Mouse (Mus musculus) ES-E14 (cell line): ENCODE measurements around the gene Pik3r6. TPM values are rescaled to one million over a fixed set of nuclear protein-coding genes. Genes with fewer than 3 reads are reported as not detected.

Source experiments
- DNase-seq: peaks from one replicate; pipeline ENCODE4 v3.0.0-alpha.2; 2013; ENCODE audit warnings: low read depth, low spot score
- H3K27ac ChIP-seq: 2 replicates; pipeline ENCODE4 v1.5.1; 2012; ENCODE audit warnings: low read depth, mild to moderate bottlenecking, low read length, moderate library complexity, mixed read lengths; ENCODE audit not compliant: poor library complexity, insufficient read depth, severe bottlenecking
- H3K36me3 ChIP-seq: 2 replicates; pipeline ENCODE4 v1.6.1; 2012; ENCODE audit warnings: mild to moderate bottlenecking, low read length, moderate library complexity, mixed read lengths; ENCODE audit not compliant: control insufficient read depth, poor library complexity, insufficient read depth, severe bottlenecking
- H3K4me1 ChIP-seq, 2 experiments: fragments of 150-350 bp in 1 of 2; sonication (generic) in 1 of 2; 2 replicates each; pipeline ENCODE4 v1.6.1; 2012; ENCODE audit warnings: low read length in 2 of 2, mild to moderate bottlenecking in 1 of 2, mixed read lengths in 1 of 2; ENCODE audit not compliant: control insufficient read depth in 2 of 2, insufficient read depth in 2 of 2, poor library complexity in 1 of 2
- H3K4me3 ChIP-seq, 2 experiments: fragments of 150-350 bp in 1 of 2; sonication (generic) in 1 of 2; 2 replicates each; pipeline ENCODE4 v1.5.1; 2012; ENCODE audit warnings: low read length in 2 of 2, low read depth in 1 of 2, mild to moderate bottlenecking in 1 of 2, mixed read lengths in 1 of 2; ENCODE audit not compliant: insufficient read depth in 1 of 2, poor library complexity in 1 of 2, severe bottlenecking in 1 of 2
- H3K9ac ChIP-seq: 2 replicates; pipeline ENCODE4 v1.6.1; 2012; ENCODE audit warnings: low read depth, mild to moderate bottlenecking, low read length, mixed read lengths; ENCODE audit not compliant: poor library complexity, insufficient read depth, severe bottlenecking
- H3K9me3 ChIP-seq: fragments of 150-350 bp; sonication (generic); 2 replicates; pipeline ENCODE4 v1.6.1; 2012; ENCODE audit warnings: low read depth, mild to moderate bottlenecking, low read length; ENCODE audit not compliant: control insufficient read depth, insufficient read depth
- CHD2 ChIP-seq: IDR thresholded peaks from 2 replicates; pipeline ENCODE4 v1.6.1; 2014; ENCODE audit warnings: mild to moderate bottlenecking, low read depth, low read length, inconsistent platforms
- HCFC1 ChIP-seq: IDR thresholded peaks from 2 replicates; pipeline ENCODE4 v1.6.1; 2012; ENCODE audit warnings: low read length, inconsistent platforms, borderline replicate concordance; ENCODE audit not compliant: insufficient read depth
- MAFK ChIP-seq: IDR thresholded peaks from 2 replicates; pipeline ENCODE4 v1.6.1; 2014; ENCODE audit warnings: mild to moderate bottlenecking, low read depth, low read length, inconsistent platforms; ENCODE audit not compliant: insufficient read depth
- ZC3H11A ChIP-seq: IDR thresholded peaks from 2 replicates; pipeline ENCODE4 v1.6.1; 2012; ENCODE audit warnings: low read depth, mild to moderate bottlenecking, inconsistent platforms, low read length, borderline replicate concordance
- ZNF384 ChIP-seq: IDR thresholded peaks from 2 replicates; pipeline ENCODE4 v1.6.1; 2012; ENCODE audit warnings: low read depth, low read length, inconsistent platforms
- in situ Hi-C, 2 experiments: fragments of 600-800 bp; cut with MboI; formaldehyde crosslinking; loops; one replicate each; pipeline ENCODE4 v1.15.1; 2025; ENCODE audit warnings: low sequenced_read_pairs in 2 of 2, inconsistent platforms in 1 of 2; ENCODE audit not compliant: unreplicated experiment in 2 of 2
- total RNA-seq: library from RNA; depleted of rRNA; stranded (reverse); fragments of 300-350 nt; gene quantifications from 2 replicates; pipeline ENCODE4 v1.2.3, GENCODE M21; 2012

Gene Pik3r6
- total RNA-seq, 1 experiment, result 0.40 TPM

DNA sequence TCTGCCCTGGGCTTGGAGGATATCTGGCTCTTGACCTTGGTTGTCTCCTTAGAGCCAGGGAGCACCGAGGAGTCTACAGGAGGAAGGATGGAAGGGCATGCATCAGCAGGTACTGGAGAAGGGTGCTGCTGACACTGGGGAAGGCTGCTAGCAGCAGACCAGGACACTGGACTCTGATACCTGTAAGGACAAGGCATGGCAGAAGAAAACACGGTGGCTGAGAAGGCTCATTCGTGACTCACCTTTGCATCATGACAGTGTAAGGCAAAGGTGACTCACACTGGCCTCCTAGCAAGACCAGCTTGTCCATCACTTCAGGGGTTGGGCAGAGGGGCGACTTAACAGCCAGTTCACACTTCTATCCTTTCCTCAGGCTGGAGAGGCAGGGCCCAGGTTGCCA, 33.9 kb upstream of the Pik3r6 start:
- no peaks in the 10 kb centered on the region for H3K4me1 ChIP-seq
- no peaks in the 10 kb centered on the region for H3K36me3 ChIP-seq
- no peak for DNase-seq
- H3K4me3 ChIP-seq, result no peak overlapping the region
- TF ChIP-seq ZC3H11A, result no peak
- TF ChIP-seq MAFK, result no peak
- TF ChIP-seq CHD2, result no peak
- no peak for TF ChIP-seq ZNF384
- no peak for TF ChIP-seq HCFC1
- no peaks in the 10 kb centered on the region for H3K9me3 ChIP-seq
- in situ Hi-C loops, result no loop called here
- H3K27ac ChIP-seq, result no peak overlapping the region
- H3K9ac ChIP-seq, result no peak overlapping the region

DNA sequence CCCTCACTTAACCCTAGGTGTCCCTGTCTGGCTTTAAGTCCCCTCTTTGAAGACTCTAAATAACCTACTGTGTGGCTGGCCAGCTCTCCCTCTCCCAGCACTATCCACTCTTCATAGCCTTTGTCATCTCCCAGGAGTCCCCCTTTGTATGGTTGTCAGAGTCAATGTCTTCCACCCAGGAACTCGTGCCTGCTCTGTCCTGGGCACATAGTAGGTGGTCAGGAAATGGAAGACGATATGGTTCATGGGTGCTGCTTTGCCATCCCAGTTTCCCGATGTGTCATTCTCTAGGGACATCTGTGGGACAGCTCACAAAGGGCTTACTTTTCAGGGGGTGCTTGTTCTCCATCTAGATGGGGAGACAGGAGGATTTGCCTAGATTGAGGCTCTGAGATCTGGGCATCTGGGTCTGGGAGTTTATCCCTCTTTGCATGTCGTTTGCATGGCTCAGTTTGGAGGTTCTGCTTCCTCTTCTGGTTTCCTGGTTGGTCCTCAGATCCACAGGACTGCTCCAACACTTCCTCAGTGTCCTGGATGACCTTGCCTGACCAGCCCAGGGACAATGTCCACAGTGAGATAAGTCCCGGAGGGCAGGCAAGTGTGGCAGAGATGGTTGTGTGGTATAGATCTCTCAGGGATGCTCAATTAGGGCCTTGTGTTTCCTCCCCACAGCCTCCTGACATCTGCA, 30.5 kb upstream of the Pik3r6 start:
- no peak for DNase-seq
- Histone ChIP-seq H3K4me1 (no peaks in the 10 kb centered on the region), H3K36me3 (no peaks in the 10 kb centered on the region), H3K27ac (no peak overlapping the region), H3K9me3 (no peaks in the 10 kb centered on the region), H3K4me3 (no peak overlapping the region), H3K9ac (no peak overlapping the region)
- in situ Hi-C loops, result no loop called here
- TF ChIP-seq ZNF384, result no peak
- no peak for TF ChIP-seq CHD2
- TF ChIP-seq HCFC1, result no peak
- no peak for TF ChIP-seq MAFK
- TF ChIP-seq ZC3H11A, result no peak

DNA sequence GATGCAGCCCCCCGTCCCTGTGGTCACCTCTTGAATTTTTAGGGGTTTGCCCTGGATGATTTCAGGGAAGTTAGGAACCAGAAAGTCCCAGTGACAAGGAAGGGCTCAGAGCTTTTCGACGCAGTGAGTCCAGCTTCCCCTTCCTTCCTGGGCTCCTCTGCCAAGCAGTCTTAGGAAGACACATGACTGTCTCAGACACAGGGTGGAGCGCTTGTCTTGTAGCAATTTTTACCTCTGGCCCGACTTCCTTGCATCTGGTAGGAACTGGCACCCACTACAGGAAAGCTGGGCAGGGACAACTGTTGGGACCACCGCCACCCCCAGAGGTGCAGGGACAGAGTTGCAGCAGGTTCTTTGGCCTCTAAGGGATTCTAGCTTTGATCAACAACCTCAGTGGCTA, 28.2 kb upstream of the Pik3r6 start:
- H3K9ac ChIP-seq, result no peak overlapping the region
- no peak for DNase-seq
- in situ Hi-C loops, result no loop called here
- H3K27ac ChIP-seq, result no peak overlapping the region
- H3K4me3 ChIP-seq, result no peak overlapping the region
- H3K9me3 ChIP-seq, result no peaks in the 10 kb centered on the region
- no peaks in the 10 kb centered on the region for H3K4me1 ChIP-seq
- TF ChIP-seq MAFK, result no peak
- H3K36me3 ChIP-seq, result no peaks in the 10 kb centered on the region

DNA sequence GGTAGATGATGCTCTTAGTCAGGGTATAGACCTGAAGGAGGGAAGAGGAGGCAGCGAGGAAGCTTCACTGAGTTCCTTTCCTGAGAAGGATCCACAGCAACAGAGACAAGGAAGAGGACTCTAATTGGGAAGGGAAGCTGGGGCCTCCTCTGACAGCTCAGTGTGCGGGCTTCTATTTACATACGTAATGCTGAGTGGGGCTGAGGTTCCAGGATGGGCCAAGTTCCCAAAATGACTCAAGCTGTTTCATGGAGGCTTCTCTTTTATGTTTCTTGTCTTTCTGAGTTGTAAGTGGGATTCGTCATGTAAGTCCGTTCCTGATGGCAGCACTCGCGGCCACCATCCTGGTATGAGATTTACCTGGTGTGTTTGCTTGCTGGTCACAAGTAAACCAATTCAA, 27.1 kb upstream of the Pik3r6 start:
- Histone ChIP-seq H3K9ac (no peak overlapping the region), H3K36me3 (no peaks in the 10 kb centered on the region), H3K27ac (no peak overlapping the region), H3K4me1 (no peaks in the 10 kb centered on the region), H3K9me3 (no peaks in the 10 kb centered on the region), H3K4me3 (no peak overlapping the region)
- DNase-seq, result no peak
- in situ Hi-C loops, result no loop called here
- TF ChIP-seq HCFC1 (no peak), MAFK (no peak), ZNF384 (no peak), ZC3H11A (no peak), CHD2 (no peak)

DNA sequence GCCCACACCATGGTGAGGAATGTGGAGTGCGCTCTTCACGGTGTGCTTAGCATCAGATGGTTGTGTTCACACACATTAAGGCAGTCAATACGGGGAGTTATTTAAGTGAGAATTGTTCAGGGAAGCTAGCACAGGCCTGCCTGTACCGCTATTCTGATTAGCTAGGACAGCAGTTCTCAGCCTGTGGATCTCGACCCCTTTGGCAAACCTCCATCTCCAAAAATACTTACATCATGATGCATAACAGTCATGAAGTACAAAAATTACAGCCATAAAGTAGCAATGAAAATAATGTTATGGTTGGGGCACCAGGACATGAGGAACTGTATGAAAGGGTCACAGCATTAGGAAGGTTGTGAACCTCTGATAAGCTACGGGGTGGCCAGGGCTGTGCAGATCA, 25.2 kb upstream of the Pik3r6 start:
- no peak overlapping the region for H3K9ac ChIP-seq
- DNase-seq, result no peak
- in situ Hi-C loops, result no loop called here
- H3K4me1 ChIP-seq, result no peaks in the 10 kb centered on the region
- H3K4me3 ChIP-seq, result no peak overlapping the region
- H3K9me3 ChIP-seq, result no peaks in the 10 kb centered on the region
- no peak overlapping the region for H3K27ac ChIP-seq
- no peaks in the 10 kb centered on the region for H3K36me3 ChIP-seq
- no peak for TF ChIP-seq CHD2
- TF ChIP-seq ZC3H11A, result no peak
- TF ChIP-seq HCFC1, result no peak
- TF ChIP-seq ZNF384, result no peak
